In genomic region chr3:82207321-82207720, GRCm38 (mm10) we compare ENCODE assay signal across 19 mouse cellular contexts.
DNase-seq lines count a peak whose midpoint lies in the region; ATAC-seq and TF ChIP-seq lines count a peak whose summit lies in the region.
"Had no signal": no experiment of that assay in that cellular context is flagged by ENCODE, and none has a peak within 500 bp of the region (broad histone marks: within the 10 kb centered on the region; RNA-seq: fewer than 3 reads in every experiment).

No protein-coding gene starts in this region.

- DNase-seq in adrenal gland, postnatal 14 days = peak; percentile 27
- DNase-seq in adrenal gland, adult 18-20 months (ENCODE audit: low spot score in 2 of 2) = no peak
- peak; percentile 10 for DNase-seq in liver, adult 2 months (ENCODE audit: extremely low read depth, low read depth, low spot score)
- no peak for DNase-seq in liver, embryonic 11.5 days (ENCODE audit: low spot score)
- DNase-seq in A20 (ENCODE audit: low read depth, low spot score) = peak; percentile 8
- DNase-seq in spleen, postnatal 10 days (ENCODE audit: low spot score in 2 of 2) = no peak
- DNase-seq: forebrain, postnatal 0 days; gastrocnemius, postnatal 14 days; kidney, adult 11 months; kidney, postnatal 14 days had no signal

- no peaks in the 10 kb centered on the region for H3K79me2 ChIP-seq in liver, adult 2 months (ENCODE audit: control insufficient read depth, insufficient read depth, low read length)

- TF ChIP-seq CTCF in liver, adult 2 months (IDR thresholded peaks at IDR 0.05; ENCODE audit: low read depth, low read length) = no peak

- no peak for TF ChIP-seq POLR2A in liver, adult 2 months (IDR thresholded peaks at IDR 0.05; ENCODE audit: extremely low read depth, insufficient read depth, low read length)

- H3K27ac ChIP-seq in liver, adult 2 months (replicated peaks; ENCODE audit: insufficient read depth, low read depth, low read length) = no peak overlapping the region
- no peak overlapping the region for H3K27ac ChIP-seq in liver, embryonic 11.5 days (ENCODE audit: low read depth, low read length)
- H3K27ac ChIP-seq in hindbrain, embryonic 12.5 days = no peak overlapping the region
- H3K27ac ChIP-seq: embryonic facial prominence, embryonic 10.5 days; hindbrain, embryonic 14.5 days; liver, embryonic 12.5 days; lung, embryonic 15.5 days; midbrain, embryonic 12.5 days had no signal

- no peak overlapping the region for H3K4me3 ChIP-seq in liver, adult 2 months (ENCODE audit: insufficient read depth, low read depth, low read length)
- H3K4me3 ChIP-seq in liver, embryonic 11.5 days (ENCODE audit: low read depth, low read length) = no peak overlapping the region
- no peak overlapping the region for H3K4me3 ChIP-seq in hindbrain, embryonic 12.5 days
- H3K4me3 ChIP-seq: embryonic facial prominence, embryonic 10.5 days; erythroblast, embryonic 14.5 days; liver, embryonic 12.5 days; lung, embryonic 15.5 days; midbrain, embryonic 12.5 days; myocyte had no signal

- H3K4me2 ChIP-seq in liver, embryonic 11.5 days = no peak overlapping the region
- no peak overlapping the region for H3K4me2 ChIP-seq in hindbrain, embryonic 12.5 days (replicated peaks)
- H3K4me2 ChIP-seq: hindbrain, embryonic 14.5 days; liver, embryonic 12.5 days; lung, embryonic 15.5 days; midbrain, embryonic 12.5 days had no signal

- no peaks in the 10 kb centered on the region for H3K9me3 ChIP-seq in liver, embryonic 11.5 days (ENCODE audit: control insufficient read depth, low read length)
- H3K9me3 ChIP-seq in hindbrain, embryonic 12.5 days (replicated peaks) = no peaks in the 10 kb centered on the region
- H3K9me3 ChIP-seq: embryonic facial prominence, embryonic 10.5 days; liver, embryonic 12.5 days; lung, embryonic 15.5 days; midbrain, embryonic 12.5 days had no signal

- H3K36me3 ChIP-seq in liver, adult 2 months (ENCODE audit: control insufficient read depth, insufficient read depth, low read length) = no peaks in the 10 kb centered on the region
- H3K36me3 ChIP-seq in liver, embryonic 11.5 days (ENCODE audit: control insufficient read depth, insufficient read depth, low read length) = no peaks in the 10 kb centered on the region
- no peaks in the 10 kb centered on the region for H3K36me3 ChIP-seq in hindbrain, embryonic 12.5 days
- H3K36me3 ChIP-seq: embryonic facial prominence, embryonic 10.5 days; liver, embryonic 12.5 days; lung, embryonic 15.5 days; midbrain, embryonic 12.5 days had no signal

- no peaks in the 10 kb centered on the region for H3K4me1 ChIP-seq in liver, adult 2 months (ENCODE audit: control insufficient read depth, insufficient read depth, low read length)
- no peaks in the 10 kb centered on the region for H3K4me1 ChIP-seq in liver, embryonic 11.5 days (replicated peaks; ENCODE audit: control insufficient read depth, insufficient read depth, low read length)
- H3K4me1 ChIP-seq in hindbrain, embryonic 12.5 days = no peaks in the 10 kb centered on the region
- H3K4me1 ChIP-seq: embryonic facial prominence, embryonic 10.5 days; liver, embryonic 12.5 days; lung, embryonic 15.5 days; midbrain, embryonic 12.5 days had no signal

- ATAC-seq in liver, embryonic 11.5 days (replicated peaks; ENCODE audit: low FRiP score) = no peak
- ATAC-seq in common myeloid progenitor, adult 5-6 weeks (replicated peaks; ENCODE audit: low read depth, poor library complexity, severe bottlenecking) = peak; percentile 71; the same call in 1 of the 2 replicates
- no peak for ATAC-seq in hindbrain, embryonic 12.5 days (ENCODE audit: low FRiP score)
- ATAC-seq: forebrain, postnatal 0 days; liver, embryonic 12.5 days had no signal

- no peak overlapping the region for H3K9ac ChIP-seq in liver, adult 2 months (ENCODE audit: low read depth, low read length)
- no peak overlapping the region for H3K9ac ChIP-seq in liver, embryonic 11.5 days (ENCODE audit: low read depth, low read length)
- no peak overlapping the region for H3K9ac ChIP-seq in hindbrain, embryonic 12.5 days
- H3K9ac ChIP-seq: forebrain, postnatal 0 days; hindbrain, embryonic 14.5 days; liver, embryonic 12.5 days; lung, embryonic 15.5 days; midbrain, embryonic 12.5 days had no signal

- WGBS in liver, adult 2 months = 78% methylated on average over 5 of the region's 5 CpGs
- 71% methylated on average over 5 of the region's 5 CpGs for WGBS in liver, embryonic 11.5 days
- 86% methylated on average over 5 of the region's 5 CpGs for WGBS in hindbrain, embryonic 12.5 days

- no peaks in the 10 kb centered on the region for H3K27me3 ChIP-seq in liver, adult 2 months (ENCODE audit: control insufficient read depth, insufficient read depth, low read length)
- no peaks in the 10 kb centered on the region for H3K27me3 ChIP-seq in liver, embryonic 11.5 days (replicated peaks; ENCODE audit: control insufficient read depth, insufficient read depth, low read length)
- no peaks in the 10 kb centered on the region for H3K27me3 ChIP-seq in hindbrain, embryonic 12.5 days
- H3K27me3 ChIP-seq: liver, embryonic 12.5 days; lung, embryonic 15.5 days; midbrain, embryonic 12.5 days had no signal

Comparison
In these comparisons a context has a peak if more than half of its experiments do, and no peak if none do; other contexts are left out.
1. DNase-seq: peak in adrenal gland, postnatal 14 days (single experiment), liver, adult 2 months (single experiment) and A20 (single experiment); none in adrenal gland, adult 18-20 months (0 of 2), liver, embryonic 11.5 days (single experiment) and spleen, postnatal 10 days (0 of 2).